Mouse (Mus musculus) spleen, adult 18-20 months (tissue): ENCODE results near the gene Aire.

Experiments used
- DNase-seq, 2 experiments: peaks; one replicate each; pipeline ENCODE4 v3.0.0; 2022; ENCODE audit warnings: mixed read lengths in 2 of 2

The Aire gene

DNA sequence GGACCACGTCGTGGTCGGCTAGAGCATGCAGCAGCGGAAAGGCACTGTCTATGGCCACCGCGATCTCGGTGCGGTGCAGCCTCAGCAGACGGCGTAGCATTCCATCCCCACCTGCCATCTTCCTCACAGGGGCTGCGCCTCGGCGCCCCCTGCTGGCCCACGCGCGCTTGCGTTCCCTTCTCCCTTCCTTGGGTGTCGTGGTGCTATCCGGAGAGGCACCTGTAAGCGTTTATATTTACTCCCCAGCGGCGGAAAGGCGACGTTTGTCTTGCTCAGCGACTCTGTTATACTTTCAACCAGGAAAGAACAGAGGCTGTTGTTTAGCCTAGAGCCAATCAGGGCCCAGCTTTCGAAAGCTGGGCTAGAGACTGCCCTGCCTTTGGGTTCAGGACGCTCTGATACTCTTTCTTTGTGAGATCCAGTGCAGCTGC lies at the start of gene Aire:
Gene Aire, minus strand, starts transcription at position 205 of the 431 bp plus-strand sequence.
- DNase-seq: peak; percentile 60 to 69

DNA sequence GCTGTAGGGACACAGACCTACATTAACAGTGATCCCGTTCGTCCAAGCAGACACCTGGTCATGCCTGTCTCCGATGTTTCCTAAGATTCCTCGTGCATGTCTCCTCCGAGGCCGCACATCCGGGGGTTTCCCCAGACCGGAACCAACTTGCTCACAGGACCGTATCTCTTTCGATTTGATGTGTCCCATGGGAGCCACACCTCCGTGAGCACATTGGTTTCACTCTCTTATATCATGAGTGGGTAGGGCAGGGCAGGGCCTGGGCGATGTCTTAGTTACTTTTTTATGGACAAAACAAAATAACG lies 49.3 kb upstream of the Aire start:
- DNase-seq: peak; percentile 74 to 87

DNA sequence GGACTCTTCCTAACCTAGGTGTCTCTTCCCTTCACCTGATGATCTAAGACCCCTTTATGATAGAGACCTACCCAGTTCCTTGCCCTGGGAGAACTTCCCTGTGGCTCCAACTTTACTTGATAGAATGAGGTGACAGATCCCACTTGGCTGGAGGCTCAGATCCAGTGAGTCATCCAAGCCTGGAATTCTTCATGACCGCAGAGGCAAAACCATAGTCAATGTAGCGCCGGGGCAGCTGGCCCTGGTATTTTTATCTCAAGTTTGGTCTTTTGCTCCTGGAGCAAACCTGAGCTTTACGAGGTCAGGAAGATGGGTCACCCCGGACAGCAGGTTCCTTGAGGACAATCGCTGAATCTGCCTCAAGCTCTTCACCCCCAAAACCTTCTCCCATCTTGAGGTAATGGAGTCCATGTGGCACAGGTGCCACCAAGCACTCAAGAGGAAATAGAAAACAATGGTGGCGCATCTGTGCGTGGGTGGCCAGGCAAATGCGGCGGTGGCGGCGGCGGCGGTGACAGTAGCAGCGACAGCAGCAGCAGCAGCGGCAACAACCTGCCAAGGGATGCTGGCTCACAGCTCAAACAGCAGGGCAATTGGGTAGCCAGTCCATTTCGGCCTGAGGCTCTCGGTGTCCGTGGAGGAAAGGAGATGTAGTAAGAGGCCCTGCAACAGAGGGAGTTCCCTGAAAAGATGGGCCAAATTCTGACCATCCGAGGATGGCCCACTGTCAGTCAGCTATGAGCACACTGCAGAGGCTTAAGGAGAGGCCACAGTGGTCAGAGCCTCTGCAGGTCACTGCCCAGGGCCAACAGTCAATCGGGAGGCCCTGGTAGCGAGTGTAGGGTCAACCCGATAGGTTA lies 48.7 kb upstream of the Aire start:
- peak; percentile 65 to 68 for DNase-seq

GRCm38 (mm10) chr10:78090706-78091491 lies 47.5 kb upstream of the Aire start:
- no peak for DNase-seq

- no peak for DNase-seq
These were observed 46.8 kb upstream of the Aire start for GRCm38 (mm10) chr10:78090246-78090645.

DNA sequence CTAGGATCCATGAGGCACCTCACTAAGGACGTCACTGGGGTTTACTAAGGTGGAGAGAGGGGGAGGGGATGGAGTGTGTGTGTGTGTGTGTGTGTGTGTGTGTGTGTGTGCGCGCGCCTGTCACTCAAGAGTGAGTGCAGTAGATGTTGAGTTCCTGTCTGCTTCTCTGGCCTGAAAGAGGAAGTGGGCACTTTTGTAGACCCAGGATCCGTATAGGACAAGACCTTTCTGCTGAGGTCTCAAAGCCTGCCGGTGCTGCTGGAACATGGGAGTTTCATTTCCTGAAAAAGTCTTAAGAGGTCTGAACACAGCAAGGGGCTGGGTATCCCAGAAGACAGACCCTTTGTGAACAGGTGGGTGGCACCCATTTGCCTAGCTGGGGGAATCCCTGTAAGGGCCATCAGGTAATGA lies 43.7 kb upstream of the Aire start:
- peak; percentile 63 to 66 for DNase-seq

GRCm38 (mm10) chr10:78086444-78087061 lies 43.1 kb upstream of the Aire start:
- peak; percentile 54 to 56 for DNase-seq

DNA sequence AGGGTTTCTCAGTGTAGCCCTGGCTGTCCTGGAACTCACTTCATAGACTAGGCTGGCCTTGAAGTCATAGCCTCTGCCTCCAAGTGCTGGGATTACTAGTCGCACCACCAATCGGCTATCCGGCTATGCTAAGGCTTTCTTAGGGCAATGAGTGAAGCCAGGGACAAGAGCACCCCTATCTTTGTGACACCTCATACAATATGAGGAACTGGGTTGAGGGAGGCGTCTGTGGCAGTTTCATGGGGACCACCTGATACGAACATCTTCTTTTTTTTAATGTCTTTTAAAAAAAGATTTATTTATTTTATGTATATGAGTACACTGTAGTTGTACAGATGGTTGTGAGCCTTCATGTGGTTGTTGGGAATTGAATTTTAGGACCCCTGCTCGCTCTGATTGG lies 42.3 kb upstream of the Aire start:
- no peak for DNase-seq

GRCm38 (mm10) chr10:78084073-78084472 lies 40.7 kb upstream of the Aire start:
- no peak for DNase-seq

GRCm38 (mm10) chr10:78079955-78080591 lies 36.7 kb upstream of the Aire start:
- DNase-seq: no peak

DNA sequence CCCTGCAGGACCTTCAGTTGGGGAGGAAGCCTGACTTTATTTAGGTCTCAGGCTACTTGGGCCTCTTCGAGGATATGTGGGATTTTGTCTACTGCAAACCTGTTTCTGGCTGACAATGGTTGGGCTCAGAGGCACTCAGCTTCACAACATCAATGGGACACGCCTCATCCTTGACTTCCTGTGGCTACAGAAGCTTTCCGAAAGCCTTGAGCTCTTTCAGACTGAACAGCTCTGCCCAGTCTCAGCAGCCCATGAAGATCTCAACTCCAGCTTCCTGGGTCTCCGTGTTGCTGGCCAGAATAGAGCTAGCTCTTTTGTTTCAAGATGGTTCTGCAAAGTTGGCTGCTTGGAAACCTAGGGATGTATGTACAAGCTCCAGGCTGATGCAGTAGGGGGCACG lies 34.9 kb upstream of the Aire start:
- no peak for DNase-seq

GRCm38 (mm10) chr10:78077862-78078261 lies 34.5 kb upstream of the Aire start:
- DNase-seq: no peak

DNA sequence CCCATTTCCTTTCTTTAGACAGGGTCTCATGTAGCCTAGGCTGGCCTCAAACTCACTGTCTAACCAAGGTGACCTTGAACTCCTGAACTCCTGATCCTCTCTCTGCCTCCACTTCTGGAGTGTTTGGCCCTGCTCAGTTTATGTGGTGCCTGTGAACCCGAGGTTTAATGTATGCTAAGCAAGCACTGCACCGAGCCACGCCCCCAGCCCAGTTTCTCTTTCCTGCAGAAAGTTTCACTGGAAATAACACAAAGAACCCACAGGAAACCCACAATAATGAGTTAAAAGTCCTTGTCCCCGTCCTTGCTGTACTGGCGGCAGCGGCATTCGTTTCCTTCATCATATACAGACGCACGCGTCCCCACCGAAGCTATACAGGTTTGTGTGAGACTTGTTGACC lies 31.6 kb upstream of the Aire start:
- DNase-seq: no peak

DNA sequence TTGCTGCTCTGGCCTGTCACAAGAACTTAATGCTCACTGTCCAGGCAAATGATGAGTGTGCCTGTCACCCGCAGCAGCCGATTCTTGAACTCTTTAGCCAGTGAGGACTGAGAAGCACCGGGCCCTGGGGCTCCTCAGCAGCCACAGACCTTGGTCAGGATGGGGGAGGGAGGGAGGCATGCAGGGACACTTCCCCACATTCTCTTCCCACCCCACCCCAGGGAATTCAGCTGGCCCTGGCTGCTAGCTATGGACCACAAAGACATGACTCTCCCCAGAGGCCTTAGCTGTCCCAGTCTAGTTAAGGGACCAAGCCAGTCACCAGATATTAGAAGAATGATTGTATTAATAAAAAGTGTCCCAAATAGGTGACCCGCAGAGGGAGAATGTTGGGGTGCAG lies 30.7 kb upstream of the Aire start:
- DNase-seq: no peak

DNA sequence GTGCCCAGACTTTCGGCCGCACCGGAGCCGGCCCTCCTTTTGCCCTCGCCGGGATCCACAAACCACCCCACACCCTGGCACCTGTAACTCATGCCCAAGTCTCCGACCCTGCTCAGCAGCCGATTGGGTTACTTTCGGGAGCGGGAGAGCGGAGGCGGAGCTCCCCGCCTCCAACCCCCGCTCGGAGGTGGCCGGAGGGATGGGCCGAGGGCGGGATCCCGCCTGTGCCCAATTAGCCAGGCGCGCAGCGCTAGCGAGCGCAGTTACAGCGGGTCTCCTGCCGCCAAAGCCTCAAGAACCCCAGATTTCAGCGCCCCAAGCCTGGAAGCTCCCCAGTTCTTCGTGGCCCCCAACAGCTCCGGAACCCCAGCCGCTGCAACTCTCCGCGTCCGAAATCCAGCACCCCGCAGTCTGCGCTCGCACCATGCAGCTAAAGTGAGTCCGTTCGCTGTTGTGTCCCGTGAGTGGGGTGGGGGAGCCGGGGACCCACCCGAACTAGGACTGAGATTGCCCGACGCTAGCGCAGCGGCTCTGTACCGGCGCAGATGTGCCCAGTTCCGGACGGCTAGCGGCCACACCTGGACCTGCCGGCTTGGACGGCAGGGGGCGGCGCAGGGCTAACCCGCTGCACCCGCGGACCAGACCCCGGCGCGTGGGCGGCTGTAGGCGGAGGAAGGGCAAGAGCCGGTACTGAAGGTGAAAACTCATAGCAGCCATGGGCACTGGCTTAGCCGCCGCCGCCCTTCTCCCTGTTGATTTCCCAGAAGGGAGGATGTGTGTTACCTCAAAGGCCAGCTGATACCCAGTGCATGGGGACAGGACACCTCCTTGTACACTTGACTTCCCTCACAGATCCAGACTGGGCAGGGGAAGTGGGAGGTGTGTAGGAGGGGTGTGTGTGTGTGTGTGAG lies 25.9 kb upstream of the Aire start, which contains the start of gene Icosl:
Gene Icosl, plus strand, starts transcription at position 202 of the 911 bp plus-strand sequence.
- DNase-seq: peak; percentile 86 to 93

GRCm38 (mm10) chr10:78068541-78068940 lies 25.1 kb upstream of the Aire start:
- DNase-seq: no peak

GRCm38 (mm10) chr10:78067226-78067625 lies 23.8 kb upstream of the Aire start:
- DNase-seq: no peak

DNA sequence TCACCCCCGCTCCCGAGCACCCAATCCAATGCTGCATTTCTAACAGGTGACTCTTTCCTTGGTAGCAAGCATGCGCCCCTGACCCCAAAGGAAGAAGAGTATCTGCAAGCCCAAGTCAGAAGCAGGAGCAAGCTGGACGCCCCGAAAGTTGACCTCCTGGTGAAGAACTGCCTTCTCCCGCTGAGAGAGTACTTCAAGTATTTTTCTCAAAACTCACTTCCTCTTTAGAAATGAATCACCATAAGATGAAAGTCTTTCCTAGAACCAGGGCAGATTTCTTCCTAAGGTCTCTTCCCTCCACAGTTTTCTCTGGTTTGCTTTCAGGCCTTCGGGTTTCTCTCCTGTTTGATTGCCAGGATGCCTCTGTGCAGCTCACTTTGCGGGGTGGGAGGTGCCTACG lies 19.7 kb upstream of the Aire start:
- DNase-seq: no peak

GRCm38 (mm10) chr10:78057056-78057455 lies 13.6 kb upstream of the Aire start:
- DNase-seq: no peak

DNA sequence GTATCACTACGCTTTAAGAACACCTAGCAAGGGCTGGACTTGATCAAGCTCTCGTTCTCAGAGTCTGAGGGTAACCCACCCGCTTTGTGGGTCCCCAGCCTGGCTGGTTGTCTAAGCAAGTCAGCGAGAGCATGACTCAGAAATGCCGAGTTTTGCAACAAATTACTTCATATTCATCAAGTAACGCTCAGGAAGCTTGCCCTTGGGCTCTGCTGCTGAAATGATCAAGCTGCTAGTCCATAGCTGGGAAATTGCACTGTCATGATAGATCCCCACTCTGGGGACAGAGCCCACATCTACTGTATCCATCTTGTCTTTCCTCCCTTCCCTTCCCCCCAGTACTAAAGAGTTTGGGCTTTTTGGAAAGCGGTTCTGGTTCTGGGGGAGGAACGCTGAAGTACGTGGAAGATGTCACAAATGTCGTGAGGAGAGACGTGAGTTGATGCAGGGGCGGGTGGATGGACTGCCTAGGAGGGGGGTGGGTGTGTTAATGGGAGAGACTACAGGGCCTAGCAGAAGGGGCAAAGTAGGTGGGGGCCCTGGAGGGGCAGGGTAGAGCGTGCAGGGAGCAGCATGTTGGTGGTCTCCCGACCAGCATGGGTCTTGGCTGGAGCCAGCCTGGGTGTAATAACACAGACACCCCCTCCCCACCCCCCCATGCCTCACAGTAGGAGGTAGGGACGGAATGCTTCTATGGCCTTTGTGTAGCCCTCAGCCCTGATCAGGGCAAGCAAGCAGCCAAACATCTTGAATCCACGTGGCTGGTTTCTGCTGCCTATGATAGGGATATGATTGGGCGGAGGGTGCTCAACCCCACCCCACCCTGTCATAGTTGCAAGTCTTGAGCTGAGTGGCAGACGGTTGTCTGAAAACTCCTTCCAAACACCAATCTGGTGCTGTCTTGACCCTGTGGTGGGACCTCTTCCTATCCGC lies 11.5 kb upstream of the Aire start:
- no peak for DNase-seq

DNA sequence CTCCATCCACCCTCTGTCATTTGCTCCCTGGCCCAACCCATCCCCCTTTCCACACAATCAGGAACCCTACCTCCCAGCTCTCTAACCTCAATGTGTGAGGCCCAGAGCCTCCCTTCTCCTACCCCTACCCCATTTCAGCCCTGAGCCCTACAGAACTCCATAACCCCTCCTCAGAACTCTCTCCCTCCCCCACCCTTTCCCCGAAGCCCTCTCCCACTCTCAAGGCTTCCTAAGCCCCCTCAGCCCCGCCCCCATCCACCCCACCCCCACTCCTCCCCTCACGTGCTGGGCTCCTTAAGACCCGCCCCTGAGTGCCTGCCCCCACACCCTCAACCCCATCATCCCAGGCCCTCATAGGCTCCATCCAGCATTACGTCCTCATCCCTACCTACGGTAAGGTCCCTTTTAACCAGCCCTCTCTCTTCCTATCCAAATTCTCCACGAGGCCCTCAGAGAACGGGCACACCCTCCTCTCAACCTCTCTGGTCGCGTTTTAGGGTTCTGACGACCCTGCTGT lies 6.2 kb upstream of the Aire start:
- no peak for DNase-seq
